ENCODE assay signal across 7 mouse cellular contexts in the genomic region with DNA sequence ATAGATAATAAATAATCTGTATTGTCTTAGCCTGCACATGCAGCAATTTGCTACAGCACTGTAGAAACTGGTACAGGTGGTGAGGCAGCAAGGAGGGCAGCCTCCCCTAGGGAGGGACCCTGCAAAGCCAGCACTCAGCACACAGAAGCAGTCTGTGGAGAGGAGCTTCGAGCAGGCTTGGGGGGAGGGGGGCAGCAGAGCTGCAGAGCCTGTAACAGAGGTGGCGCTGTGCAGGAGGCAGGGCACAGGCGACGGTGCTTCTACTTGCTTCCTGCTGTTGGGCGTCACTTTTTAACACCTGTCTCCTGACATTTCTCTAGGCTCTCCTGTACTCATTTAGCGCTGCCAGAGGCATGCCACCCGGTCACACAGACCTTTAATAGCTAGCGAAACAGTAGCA.
A peak's percentile ranks its signal among the peaks of the same experiment; 100 is the strongest.
DNase-seq lines count a peak whose midpoint lies in the region; ATAC-seq and TF ChIP-seq lines count a peak whose summit lies in the region.

No protein-coding gene starts in this region.

- DNase-seq in lung, adult 18-20 months, result no peak
- peak; percentile 76 for DNase-seq in hindbrain, postnatal 0 days (ENCODE audit: low spot score)
- DNase-seq in thymus, postnatal 0 days (ENCODE audit: low spot score), result peak; percentile 70
- no peak for DNase-seq in adrenal gland, postnatal 10 days

- WGBS in lung, embryonic 15.5 days, result 10% methylated on average over 8 of the region's 8 CpGs
- 4% methylated on average over 8 of the region's 8 CpGs for WGBS in embryonic facial prominence, embryonic 13.5 days
- WGBS in hindbrain, postnatal 0 days, result 4% methylated on average over 8 of the region's 8 CpGs
- 5% methylated on average over 8 of the region's 8 CpGs for WGBS in midbrain, embryonic 12.5 days

- peak overlapping the region; percentile 40 for H3K4me2 ChIP-seq in lung, embryonic 15.5 days
- H3K4me2 ChIP-seq in embryonic facial prominence, embryonic 13.5 days, result peak overlapping the region; percentile 56
- peak overlapping the region; percentile 43 for H3K4me2 ChIP-seq in hindbrain, postnatal 0 days (ENCODE audit: low read depth, low read length)
- H3K4me2 ChIP-seq in midbrain, embryonic 12.5 days (replicated peaks), result peak overlapping the region; percentile 52

- H3K36me3 ChIP-seq in lung, embryonic 15.5 days, result no peaks in the 10 kb centered on the region
- H3K36me3 ChIP-seq in embryonic facial prominence, embryonic 13.5 days, result no peaks in the 10 kb centered on the region
- no peaks in the 10 kb centered on the region for H3K36me3 ChIP-seq in hindbrain, postnatal 0 days (ENCODE audit: insufficient read depth, low read length)
- H3K36me3 ChIP-seq in midbrain, embryonic 12.5 days, result no peaks in the 10 kb centered on the region

- peak; percentile 74 for TF ChIP-seq CTCF in hindbrain, postnatal 0 days (IDR thresholded peaks at IDR 0.05; ENCODE audit: low read depth)

- H3K9me3 ChIP-seq in lung, embryonic 15.5 days, result no peaks in the 10 kb centered on the region
- no peaks in the 10 kb centered on the region for H3K9me3 ChIP-seq in embryonic facial prominence, embryonic 13.5 days
- no peaks in the 10 kb centered on the region for H3K9me3 ChIP-seq in hindbrain, postnatal 0 days (ENCODE audit: low read length)
- H3K9me3 ChIP-seq in midbrain, embryonic 12.5 days, result no peaks in the 10 kb centered on the region

- H3K4me1 ChIP-seq in lung, embryonic 15.5 days, result peaks cover 10% of the 10 kb centered on the region
- peaks cover 8% of the 10 kb centered on the region for H3K4me1 ChIP-seq in embryonic facial prominence, embryonic 13.5 days
- peaks cover 8% of the 10 kb centered on the region; the same call in 1 of the 2 replicates for H3K4me1 ChIP-seq in hindbrain, postnatal 0 days (ENCODE audit: insufficient read depth, low read length)
- H3K4me1 ChIP-seq in midbrain, embryonic 12.5 days, result peaks cover 13% of the 10 kb centered on the region

- 0 out of 2 replicates have a peak overlapping the region, but pooled peaks have one; percentile 3 for H3K4me3 ChIP-seq in lung, embryonic 15.5 days
- H3K4me3 ChIP-seq in embryonic facial prominence, embryonic 13.5 days, result peak overlapping the region; percentile 26
- H3K4me3 ChIP-seq in hindbrain, postnatal 0 days (ENCODE audit: low read length), result peak overlapping the region; percentile 4; the same call in 1 of the 2 replicates
- H3K4me3 ChIP-seq in midbrain, embryonic 12.5 days, result peak overlapping the region; percentile 26

- H3K27ac ChIP-seq in lung, embryonic 15.5 days, result no peak overlapping the region
- H3K27ac ChIP-seq in embryonic facial prominence, embryonic 13.5 days, result no peak overlapping the region
- no peak overlapping the region for H3K27ac ChIP-seq in hindbrain, postnatal 0 days
- no peak overlapping the region for H3K27ac ChIP-seq in midbrain, embryonic 12.5 days (replicated peaks)

- no peak for ATAC-seq in lung, embryonic 15.5 days (ENCODE audit: borderline replicate concordance, extremely low read depth, low FRiP score, low TSS enrichment)
- peak; percentile 54; the same call in 1 of the 2 replicates for ATAC-seq in embryonic facial prominence, embryonic 13.5 days (ENCODE audit: insufficient number of reproducible peaks, insufficient read depth, low FRiP score, low TSS enrichment, low read depth)
- peak; percentile 68; the same call in 1 of the 2 replicates for ATAC-seq in hindbrain, postnatal 0 days
- peak; percentile 78; the same call in 1 of the 2 replicates for ATAC-seq in midbrain, embryonic 12.5 days (ENCODE audit: low FRiP score, low read depth)

- H3K9ac ChIP-seq in lung, embryonic 15.5 days, result no peak overlapping the region
- H3K9ac ChIP-seq in embryonic facial prominence, embryonic 13.5 days, result 0 out of 2 replicates have a peak overlapping the region, but pooled peaks have one; percentile 27
- H3K9ac ChIP-seq in hindbrain, postnatal 0 days (replicated peaks; ENCODE audit: low read length), result no peak overlapping the region
- H3K9ac ChIP-seq in midbrain, embryonic 12.5 days (replicated peaks), result no peak overlapping the region

- H3K27me3 ChIP-seq in lung, embryonic 15.5 days, result no peaks in the 10 kb centered on the region
- H3K27me3 ChIP-seq in embryonic facial prominence, embryonic 13.5 days, result peaks cover 17% of the 10 kb centered on the region
- H3K27me3 ChIP-seq in hindbrain, postnatal 0 days (ENCODE audit: insufficient read depth, low read length), result no peaks in the 10 kb centered on the region
- H3K27me3 ChIP-seq in midbrain, embryonic 12.5 days, result peaks cover 14% of the 10 kb centered on the region

Comparison
In these comparisons a context has a peak if more than half of its experiments do, and no peak if none do; other contexts are left out.
1. DNase-seq: peak in hindbrain, postnatal 0 days (single experiment) and thymus, postnatal 0 days (single experiment); none in lung, adult 18-20 months (0 of 2) and adrenal gland, postnatal 10 days (single experiment).
2. Peak in every context shown above with its lines, with median percentiles within 50 percentile points of each other: H3K4me2 ChIP-seq and H3K4me3 ChIP-seq.